17 mouse cellular contexts compared by ENCODE assay signal in the genomic region with DNA sequence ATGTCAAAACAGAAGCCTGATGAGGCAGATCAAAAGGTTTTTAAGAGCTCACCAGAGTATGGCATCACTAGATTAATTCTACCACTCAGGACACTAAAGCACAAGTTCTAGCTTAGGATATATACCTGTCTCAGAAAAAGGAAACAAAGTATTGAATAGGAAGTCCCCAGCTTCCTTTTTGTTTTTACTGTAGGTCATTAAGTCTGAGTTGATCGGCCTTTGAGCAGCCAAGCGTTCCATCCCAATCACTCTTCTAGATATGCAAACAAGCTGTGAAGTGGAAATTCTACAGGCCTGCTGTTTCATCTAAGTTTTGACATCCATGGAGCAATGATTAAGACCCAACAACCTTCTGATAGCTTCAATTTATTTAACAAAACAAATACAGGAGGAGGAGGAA. TPM values are rescaled to one million over a fixed set of nuclear protein-coding genes. Genes with fewer than 3 reads are reported as not detected.
"Had no signal": no experiment of that assay in that cellular context is flagged by ENCODE, and none has a peak within 500 bp of the region (broad histone marks: within the 10 kb centered on the region; RNA-seq: fewer than 3 reads in every experiment).

No protein-coding gene starts in this region.

- H3K4me2 ChIP-seq: lung, embryonic 14.5 days; midbrain, embryonic 12.5 days; neural tube, embryonic 12.5 days had no signal

- H3K9me3 ChIP-seq: midbrain, embryonic 10.5 days; midbrain, embryonic 12.5 days; neural tube, embryonic 12.5 days had no signal

- H3K4me3 ChIP-seq: midbrain, embryonic 10.5 days; midbrain, embryonic 12.5 days; myocyte; neural tube, embryonic 12.5 days had no signal

- DNase-seq: lung, adult 18-20 months; lung, embryonic 14.5 days; lung, postnatal 10 days; lung, postnatal 4 days; midbrain, embryonic 14.5 days; right cerebral cortex, postnatal 14 days; thymus, adult 18-20 months; thymus, postnatal 25 days; thymus, postnatal 4 days had no signal

- H3K27me3 ChIP-seq: midbrain, embryonic 12.5 days; neural tube, embryonic 12.5 days had no signal

- H3K27ac ChIP-seq: liver, embryonic 14.5 days; midbrain, embryonic 10.5 days; midbrain, embryonic 12.5 days; neural tube, embryonic 12.5 days had no signal

- H3K9ac ChIP-seq: liver, embryonic 14.5 days; lung, embryonic 14.5 days; midbrain, embryonic 12.5 days; neural tube, embryonic 12.5 days had no signal

RNA-seq across cellular contexts. Expression of a gene that starts 25.9 kb away (rescaled TPM):
- total RNA-seq: neutrophil, adult 5-6 weeks had no signal

RNA-seq across cellular contexts. Expression of a gene that starts 38.2 kb away (rescaled TPM):
- total RNA-seq: neutrophil, adult 5-6 weeks had no signal

RNA-seq across cellular contexts. Expression of a gene that starts 42.0 kb away (rescaled TPM):
- total RNA-seq: megakaryocyte-erythroid progenitor cell, adult 5-6 weeks had no signal
- polyA plus RNA-seq: midbrain, embryonic 12.5 days; midbrain, embryonic 16.5 days; neural tube, embryonic 12.5 days had no signal
